Mouse (Mus musculus): ENCODE data around the gene E2f4.
"Not testable (repeated sequence)": the region's sequence is repeated elsewhere in the genome, so short reads cannot be mapped to it uniquely, and the experiment has no call there.

The E2f4 gene

DNA sequence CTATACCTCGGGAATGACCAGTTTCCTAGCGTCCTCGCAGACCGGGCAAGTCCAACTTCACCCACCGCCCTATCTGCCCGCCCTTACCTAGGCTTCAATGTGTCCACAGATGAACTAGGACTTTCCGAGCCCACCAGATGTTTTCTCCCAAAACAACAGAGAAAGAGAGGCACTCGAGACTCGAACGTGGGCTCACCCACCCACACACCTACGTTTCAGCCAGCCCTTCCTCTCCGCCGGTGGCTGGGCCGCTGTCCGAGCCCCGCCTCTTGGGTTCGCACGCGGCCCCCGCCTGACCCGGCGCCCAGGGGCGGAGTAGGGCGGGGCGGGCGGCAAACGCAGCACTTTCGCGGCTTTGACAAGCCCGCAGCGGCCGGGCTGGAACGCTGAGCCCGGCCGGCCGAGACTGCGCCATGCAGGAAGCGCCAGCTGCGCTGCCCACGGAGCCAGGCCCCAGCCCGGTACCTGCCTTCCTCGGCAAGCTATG lies 28.0 kb upstream of the E2f4 start, which contains the start of gene Hsf4:
Hsf4 (plus strand) TSS at position 341 of the 487 bp plus-strand sequence.
- DNase-seq: peak; percentile 71

DNA sequence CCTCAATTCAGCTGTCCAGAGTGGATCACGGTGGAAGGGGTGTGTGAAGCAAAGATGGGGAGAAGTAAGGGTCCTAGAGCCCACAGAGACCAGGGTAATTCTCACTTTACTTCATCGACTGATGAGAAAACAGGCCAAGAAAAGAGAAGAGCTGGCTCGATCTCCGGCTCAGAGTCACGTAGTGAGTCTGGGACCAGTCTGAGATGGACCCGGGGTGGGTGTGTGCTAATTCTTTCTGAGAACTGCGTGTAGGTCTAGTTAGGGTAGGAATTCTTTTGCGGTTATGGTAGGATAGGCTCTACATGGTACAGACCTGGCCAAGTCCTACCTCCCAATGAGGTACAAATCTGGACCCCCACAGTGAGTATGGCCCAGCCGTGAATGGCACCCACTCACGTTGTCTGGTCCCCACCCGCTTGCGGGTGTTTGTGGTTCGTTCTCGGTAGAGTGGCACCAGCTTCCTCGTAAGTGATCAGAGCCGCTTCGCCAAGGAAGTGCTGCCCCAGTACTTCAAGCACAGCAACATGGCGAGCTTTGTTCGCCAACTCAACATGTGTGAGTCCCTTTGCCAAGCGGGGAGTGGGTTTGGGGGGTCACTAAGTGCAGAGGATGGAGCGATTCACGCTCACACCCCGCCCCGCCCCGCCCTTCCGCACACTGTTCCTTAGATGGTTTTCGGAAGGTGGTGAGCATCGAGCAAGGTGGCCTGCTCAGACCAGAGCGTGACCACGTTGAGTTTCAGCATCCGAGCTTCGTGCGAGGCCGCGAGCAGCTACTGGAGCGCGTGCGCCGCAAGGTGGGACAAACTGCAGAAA lies 27.2 kb upstream of the E2f4 start:
- DNase-seq: peak; percentile 57

DNA sequence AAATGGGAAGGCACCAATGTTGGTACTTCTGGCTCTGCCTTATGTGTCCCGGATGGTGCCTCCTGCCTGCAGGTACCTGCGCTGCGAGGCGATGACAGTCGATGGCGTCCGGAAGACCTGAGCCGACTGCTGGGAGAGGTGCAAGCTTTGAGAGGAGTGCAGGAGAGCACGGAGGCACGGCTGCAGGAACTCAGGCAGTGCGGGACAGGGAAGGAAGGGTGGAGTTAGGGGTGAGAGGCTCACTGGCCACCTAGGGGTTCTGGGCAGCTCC lies 26.6 kb upstream of the E2f4 start:
- no peak for DNase-seq

DNA sequence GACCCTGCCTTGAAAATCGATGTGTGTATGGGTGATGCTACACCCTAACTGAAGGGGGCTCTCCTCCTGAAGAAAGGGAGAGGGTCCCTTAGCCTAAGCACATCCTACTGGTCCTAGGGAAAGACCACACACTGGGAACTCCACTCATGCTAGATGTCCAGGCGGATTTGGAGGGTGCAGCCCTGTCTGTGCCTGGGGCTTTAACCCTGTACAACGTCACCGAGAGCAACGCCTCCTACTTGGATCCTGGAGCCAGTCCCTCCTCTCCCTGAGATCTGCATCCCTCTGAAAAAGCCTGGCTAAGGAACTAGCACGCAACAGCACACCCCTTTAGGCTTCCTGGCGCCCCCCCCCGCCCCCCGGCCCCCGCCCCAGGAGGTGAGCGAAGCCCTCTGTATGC lies 22.1 kb upstream of the E2f4 start:
- no peak for DNase-seq

DNA sequence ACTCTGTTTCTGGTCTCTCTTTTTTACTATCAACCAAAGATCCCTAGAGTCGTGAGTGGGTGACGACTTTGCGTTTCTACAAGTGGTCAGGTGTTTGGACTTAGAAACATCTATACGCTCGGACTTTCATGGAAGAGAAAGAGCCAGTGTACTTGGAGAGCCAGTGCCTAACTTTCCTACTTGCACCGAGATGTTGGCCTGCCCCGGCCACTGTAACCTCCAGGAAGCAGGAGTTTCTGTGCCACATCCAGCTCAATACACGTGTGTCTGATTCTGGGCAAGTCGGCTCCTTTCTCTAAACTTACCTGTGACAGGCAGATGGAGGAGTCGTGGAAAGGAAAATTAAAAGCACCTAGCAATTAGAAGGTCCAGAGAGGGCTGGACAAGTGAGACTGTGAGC lies 21.6 kb upstream of the E2f4 start, which contains the start of gene Nol3:
Nol3 (plus strand) TSS at position 301 of the 400 bp plus-strand sequence.
- no peak for DNase-seq

DNA sequence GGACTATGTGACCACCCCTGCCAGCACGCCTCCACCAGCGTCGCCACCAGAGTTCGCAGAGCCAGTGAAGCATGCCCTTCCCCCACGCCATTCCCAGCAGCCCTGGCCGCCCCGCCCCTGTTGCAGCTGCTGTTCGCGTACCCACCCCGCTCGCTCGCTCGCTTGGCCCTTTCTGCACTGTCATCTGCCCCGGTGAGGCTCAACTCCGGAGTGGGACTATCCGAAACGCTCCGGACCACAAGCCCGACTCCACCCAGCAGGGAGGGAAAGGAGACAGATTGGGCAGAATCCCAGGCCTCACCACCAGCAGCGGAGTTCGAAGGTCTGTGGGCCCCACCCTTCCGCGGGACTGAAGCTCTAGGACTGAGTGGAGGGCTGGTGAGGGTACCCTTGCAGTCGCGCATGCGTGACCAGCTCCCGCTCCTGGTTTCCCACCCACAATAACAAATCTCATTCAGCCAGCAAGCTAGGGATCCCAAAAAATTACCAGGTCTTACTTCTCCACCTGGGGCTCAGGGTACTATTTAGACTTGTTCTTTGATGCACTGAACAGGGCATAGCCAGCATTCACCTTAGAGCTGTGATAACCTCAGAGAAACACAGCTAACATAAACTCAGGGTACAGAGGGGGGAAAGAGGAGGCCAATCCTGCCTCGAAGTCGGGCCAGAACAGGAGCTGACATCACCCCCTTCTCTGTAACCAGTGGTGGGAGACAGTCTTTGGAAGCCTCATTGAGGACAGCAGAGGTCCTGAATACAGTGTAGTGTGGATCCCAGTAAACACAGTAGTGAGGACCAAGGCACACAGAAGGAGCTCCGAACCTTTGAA lies 21.0 kb upstream of the E2f4 start:
- peak; percentile 39 for DNase-seq

DNA sequence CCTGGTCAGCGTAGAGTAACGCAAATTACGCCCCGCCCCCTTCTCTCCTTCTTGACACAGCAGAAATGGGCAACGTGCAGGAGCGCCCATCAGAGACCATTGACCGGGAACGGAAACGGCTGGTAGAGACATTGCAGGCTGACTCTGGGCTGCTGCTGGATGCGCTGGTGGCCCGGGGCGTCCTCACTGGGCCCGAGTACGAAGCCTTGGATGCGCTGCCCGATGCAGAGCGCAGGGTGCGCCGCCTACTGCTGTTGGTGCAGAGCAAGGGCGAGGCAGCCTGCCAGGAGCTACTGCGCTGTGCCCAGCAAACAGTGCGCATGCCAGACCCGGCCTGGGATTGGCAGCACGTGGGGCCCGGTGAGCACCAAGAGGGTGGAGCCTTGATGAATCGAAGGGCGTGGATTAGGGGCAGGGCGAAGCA lies 18.5 kb upstream of the E2f4 start:
- DNase-seq: peak; percentile 95

DNA sequence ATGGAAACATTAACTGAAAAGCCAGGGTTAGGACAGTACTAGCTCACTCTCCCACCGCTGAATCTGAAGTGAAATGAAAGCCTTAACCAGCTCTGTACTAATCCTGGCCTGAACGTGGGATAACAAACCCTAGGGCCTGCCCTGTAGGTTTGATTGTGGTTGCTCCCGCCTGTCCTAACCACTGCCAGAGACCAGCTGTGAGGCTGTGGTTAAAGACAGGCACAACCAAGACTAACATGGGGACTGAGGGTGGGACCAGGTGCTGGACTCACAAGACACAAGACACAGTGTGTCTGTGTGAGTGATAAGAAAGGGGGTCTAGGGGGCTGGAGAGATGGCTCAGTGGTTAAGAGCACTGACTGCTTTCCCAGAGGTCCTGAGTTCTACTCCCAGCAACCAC lies 16.9 kb upstream of the E2f4 start:
- DNase-seq: no peak

DNA sequence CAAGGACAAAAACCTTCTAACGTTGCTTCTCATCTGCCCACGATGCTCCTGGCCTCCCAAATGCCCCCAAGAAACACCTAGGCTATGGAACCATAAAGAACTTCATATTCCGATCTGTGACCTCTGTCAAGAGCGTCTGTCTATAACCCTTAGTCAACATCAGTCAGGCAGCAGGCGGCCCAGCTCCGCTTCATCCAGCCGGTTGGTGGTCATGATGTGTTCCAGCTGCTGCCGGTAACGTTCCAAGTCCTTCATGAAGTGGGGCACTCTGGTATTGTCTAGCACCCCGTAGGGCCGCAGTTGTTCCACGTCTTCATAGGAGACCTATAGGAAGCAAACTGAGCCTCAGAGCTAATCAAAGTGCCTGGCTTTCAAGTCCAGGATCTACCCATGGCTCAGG lies 15.6 kb upstream of the E2f4 start:
- no peak for DNase-seq

DNA sequence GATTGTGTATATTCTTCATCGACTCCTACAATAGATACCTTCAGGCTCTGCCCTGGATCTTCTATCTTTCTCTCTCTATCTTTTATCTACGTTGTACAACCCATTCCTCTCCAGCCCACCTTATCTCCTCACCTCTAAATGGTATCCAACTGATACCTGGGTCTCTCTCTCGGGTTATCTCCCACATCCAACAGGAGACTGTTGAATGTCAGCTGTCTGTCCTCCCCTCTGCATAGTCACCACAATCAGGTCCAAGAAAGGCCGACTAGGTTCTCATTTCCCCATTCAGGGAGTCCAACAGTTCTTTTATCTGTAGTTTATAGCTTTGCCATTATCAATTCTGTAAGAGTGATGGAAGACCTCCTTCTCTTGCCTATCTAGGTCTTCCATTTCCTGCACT lies 15.2 kb upstream of the E2f4 start:
- DNase-seq: no peak

DNA sequence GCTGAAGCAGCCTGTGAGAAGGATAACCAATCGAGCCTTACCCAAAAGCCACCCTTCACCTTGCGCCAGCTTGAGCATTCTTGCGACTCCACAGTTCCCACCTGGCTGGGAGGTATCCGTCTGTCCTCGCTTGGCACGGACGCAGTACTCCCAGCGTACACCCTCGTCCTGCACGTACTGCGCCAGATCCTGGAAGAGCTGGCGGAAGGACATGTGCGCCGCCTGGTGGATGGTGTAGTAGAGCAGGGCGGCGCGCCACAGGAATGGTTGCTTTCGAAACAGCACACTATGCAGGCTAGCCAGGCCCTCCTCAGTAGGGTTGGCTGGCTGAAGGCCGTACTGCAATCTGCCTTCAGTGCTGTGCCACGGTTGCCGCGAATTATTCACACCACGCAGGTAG lies 14.4 kb upstream of the E2f4 start:
- DNase-seq: no peak

DNA sequence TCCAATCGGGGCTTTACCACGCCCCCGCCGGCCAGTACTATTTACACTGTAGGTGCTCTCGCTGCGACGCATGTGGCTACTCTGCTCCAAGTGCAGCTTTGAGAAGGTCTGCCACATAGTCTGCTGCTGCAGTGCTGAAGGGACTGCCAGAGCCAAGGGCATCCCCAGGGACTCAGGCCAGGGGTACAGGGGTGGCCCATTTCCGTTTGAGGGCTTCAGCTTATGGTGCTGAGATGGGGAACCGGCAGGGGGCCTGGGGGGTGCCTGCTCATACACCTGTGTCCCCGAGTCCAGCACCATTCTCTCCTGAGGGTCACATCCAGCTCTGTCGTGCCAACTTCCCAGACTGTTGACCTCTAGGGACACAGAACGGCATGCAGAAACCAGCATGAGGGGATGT lies 11.9 kb upstream of the E2f4 start:
- no peak for DNase-seq

DNA sequence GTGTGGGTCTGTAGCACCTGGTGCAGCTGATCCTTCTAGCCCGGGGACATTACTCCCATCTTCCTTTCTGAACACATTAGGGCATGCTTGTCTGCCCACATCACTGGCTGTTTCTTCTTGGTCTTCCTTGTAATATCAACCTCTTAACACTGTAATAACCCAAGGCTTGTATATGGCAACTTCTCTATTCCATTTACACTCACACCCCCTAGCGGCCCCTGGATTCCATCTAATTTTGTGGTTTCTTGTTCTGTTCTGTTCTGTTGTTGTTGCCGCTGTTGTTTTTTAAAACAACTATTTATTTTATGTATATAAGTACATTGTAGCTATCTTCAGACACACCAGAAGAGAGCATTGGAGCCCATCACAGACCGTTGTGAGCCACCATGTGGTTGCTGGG lies 10.6 kb upstream of the E2f4 start:
- no peak for DNase-seq

DNA sequence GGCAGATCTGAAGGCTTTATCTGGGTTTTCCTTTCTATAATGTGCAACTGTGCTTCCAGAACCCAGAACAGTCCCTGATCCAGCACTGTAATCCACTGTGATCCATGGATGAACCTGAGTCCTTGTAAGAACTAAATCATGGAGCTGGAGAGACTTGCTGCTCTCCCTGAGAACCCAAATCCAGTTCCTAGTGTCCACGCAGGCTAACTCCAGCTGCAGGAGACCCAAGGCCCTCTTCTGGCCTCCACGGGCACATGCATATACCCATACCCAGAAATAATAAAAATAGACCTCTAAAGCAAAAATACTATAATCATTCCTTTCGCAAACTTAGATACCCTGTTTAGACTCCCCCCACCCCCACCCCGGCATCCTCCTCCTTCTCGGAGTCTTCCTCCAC lies 9.2 kb upstream of the E2f4 start:
- DNase-seq: no peak

DNA sequence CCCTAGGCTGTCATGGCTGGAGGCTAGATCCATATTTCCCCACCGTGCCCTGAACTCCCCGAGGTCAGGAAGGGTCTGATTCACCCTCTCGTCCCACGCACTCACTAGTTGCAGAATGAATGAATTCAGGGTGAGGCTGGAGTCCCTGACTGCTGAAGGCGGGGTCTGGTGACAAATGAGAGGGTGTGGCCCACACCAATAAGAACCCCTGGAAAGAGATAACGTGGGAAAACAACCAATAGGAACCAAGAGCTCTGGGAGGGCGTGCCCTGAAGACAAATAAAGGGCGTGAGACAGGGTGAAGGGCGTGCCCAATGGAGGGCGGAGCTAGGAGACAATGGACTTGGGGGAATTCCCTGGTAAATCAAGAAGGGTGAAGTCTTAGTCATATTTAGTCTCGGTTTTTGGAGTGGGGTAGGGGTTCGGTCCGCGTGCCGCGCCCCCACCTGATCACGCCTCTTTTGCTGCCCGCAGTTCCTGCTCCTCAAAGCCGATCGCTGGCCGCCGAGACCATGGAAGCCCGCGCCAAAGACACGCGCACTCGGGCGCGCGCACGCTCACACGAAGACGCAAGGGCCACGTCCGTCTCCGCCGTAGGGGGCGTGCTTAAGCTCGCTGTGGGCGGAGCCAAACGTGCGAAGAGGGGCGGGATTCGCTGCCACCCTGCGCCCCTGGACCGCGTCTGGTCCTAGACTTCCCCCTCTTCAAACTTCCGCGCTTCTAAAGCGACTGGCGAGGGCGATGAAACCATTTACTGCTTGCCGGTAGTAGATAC lies 8.3 kb upstream of the E2f4 start:
- DNase-seq: peak; percentile 97

DNA sequence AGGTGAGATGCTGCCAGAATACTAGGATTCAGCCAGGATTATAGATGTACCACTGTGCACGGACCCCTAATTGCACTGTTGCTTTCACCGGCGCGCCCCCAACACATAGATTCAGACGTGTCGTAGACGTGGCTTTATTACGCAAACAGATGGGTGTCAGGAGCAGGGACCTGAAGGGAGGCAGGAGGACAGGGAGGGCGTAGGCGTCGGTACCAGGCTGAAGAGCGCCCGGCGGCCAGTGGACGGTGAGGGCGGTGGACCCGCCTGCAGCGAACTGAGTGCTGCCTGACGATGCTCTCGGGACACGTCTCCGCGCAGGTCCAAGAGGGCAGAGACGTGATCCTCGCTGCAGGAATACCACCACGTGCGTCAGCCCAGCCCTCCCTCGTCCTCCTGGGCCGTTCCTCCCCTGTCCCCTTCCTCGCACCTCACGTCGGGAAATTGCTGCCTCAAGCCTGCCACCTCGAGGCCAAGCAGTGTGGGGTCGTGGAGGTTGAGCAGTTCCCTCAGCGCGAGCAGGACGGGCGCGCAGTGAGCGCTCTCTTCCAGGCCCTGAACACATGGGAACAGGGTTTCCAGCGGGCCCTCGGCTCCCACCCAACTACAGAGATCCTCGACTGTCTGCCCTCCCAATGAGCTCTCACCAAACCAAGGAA lies 7.5 kb upstream of the E2f4 start, which contains the start of gene 4931428F04Rik:
4931428F04Rik (minus strand) TSS at position 60 of the 656 bp plus-strand sequence.
- peak; percentile 80 for DNase-seq

DNA sequence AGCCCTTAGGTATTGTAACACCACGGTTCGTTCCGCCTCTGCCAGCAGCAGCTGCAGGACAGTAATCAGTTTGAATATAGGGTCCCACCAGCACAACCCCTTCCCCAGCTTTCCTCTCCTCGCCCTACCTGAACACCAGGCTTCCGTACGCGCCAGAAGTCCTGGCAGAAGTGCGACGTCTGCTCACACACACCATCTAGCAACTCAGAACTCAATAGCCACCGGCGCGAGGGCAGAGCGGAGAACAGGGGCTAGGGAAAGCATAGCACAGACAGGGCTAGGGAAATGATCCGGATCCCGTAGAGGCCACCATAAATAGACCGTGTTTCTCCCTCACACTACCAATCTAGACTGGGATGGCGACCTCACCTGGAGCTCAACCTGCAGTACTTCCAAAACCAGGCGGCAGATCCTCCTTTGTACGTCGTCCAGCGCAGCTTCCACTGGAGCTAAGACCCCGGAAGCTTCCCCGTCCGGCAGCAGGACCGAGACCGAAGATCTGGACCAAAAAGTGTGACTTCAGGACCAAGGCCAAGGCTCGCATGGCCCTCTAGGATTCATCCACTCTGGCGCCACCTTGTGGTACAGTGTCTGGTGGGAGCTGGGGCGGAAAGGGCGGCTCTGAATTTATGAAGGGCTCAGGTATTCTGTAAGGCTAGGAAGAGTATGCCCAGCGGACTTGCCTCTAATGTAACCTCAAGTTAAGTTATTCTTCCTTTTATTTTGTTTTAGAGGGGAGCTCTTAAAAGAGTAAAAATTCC lies 6.7 kb upstream of the E2f4 start:
- peak; percentile 94 for DNase-seq

DNA sequence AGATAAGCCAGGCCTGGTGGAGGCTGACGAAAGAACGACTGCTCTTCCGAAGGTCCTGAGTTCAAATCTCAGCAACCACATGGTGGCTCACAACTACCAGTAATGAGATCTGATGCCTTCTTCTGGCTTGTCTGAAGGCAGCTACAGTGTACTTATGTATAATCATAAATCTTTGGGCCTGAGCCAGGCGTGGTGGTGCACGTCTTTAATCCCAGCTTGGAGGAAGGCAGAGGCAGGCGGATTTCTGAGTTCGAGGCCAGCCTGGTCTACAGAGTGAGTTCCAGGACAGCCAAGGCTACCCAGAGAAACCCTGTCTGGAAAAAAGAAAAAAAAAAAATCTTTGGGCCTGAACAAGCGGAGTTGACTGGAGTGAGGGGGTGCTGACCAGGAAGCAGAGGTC lies 6.1 kb upstream of the E2f4 start:
- peak; percentile 78 for DNase-seq

DNA sequence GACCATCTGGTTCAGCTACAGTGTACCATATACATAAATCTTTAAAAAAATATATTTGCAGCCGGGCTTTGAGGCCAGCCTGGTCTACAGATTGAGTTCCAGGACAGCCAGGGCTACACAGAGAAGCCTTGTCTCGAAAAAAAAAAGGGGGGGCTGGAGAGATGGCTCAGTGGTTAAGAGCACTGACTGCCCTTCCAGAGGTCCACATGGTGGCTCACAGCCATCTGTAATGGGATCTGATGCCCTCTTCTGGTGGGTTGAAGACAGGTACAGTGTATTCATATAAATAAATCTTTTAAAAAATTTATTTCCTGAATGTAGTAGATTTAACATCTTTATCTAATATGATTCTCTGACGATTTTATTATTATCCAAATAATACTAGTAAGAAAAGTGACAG lies 5.7 kb upstream of the E2f4 start:
- DNase-seq: not testable (repeated sequence)

DNA sequence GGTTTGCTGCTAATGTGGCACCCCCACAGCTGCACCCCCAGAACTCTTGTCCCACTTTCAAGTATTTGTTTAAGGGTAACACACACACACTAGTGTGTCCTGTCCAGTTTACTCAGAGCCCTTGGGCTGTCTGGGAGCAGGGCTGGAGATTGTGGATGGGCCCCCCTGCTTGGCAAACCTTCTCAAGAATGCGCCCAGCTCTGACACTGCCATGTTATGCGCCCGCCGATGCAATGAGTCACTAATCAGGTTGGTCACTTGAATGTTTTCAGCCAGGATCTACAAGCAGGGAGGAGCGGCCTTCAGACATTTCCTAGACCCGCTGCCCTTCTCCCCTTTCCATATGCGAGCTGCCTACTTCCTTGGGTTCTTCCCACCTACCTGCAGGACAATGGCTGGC lies 5.0 kb upstream of the E2f4 start:
- no peak for DNase-seq

DNA sequence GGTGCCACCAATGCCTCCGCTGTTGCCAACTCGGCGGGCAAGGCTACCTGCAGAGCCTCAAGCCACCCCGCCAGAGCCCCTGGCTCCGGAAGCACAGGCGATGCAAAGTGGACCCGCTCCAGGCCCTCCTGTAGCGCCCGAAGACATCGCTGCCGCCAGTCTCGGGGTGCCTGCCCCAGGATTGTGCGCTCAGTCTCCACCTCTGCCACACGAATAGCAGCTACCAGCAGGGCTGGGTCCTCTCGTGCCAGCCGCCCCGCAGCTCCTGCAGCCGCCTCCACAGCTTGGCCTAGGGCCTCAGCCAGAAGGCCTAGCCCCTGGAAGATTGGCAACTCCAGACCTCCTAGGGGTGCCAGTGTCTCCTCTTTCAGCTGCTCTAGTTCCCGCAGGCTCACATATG lies 4.1 kb upstream of the E2f4 start:
- peak; percentile 88 for DNase-seq

DNA sequence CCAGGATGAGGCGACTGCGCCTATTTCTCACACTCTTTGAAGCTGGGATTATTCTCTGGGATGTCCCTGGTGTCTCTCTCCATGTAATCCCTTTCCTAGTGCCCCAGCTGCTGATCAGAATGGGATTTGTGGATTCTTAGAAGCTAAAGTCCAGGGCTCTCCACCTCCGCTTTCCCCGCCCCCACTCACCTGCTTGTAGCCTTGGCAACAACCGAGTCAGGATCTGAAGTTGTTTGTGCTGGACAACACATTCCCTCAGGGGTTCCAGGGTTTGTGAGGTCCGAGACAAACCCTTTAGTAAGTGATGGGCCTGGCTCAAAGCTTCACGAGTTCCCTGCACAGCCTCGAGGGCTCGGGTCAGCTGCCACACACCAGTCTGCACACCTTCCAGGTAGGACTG lies 2.7 kb upstream of the E2f4 start:
- DNase-seq: no peak

Data from cerebellum, adult 9-10 months (tissue).